Mouse (Mus musculus): ENCODE measurements around the gene Tlx2. TPM values are rescaled to one million over a fixed set of nuclear protein-coding genes. Genes with fewer than 3 reads are reported as not detected.

Tlx2 gene
- not detected for polyA plus RNA-seq (2014; fragmentation: Illumina TruSeq; extraction: RNeasy Lipid Tissue Mini Kit (QIAGEN cat#74804); ENCODE audit: low read depth, low replicate concordance)

GRCm38 (mm10) chr6:83070247-83070310, at the start of gene Tlx2:
Gene Tlx2, minus strand, starts transcription at chr6:83070293.

GRCm38 (mm10) chr6:83115011-83115671, 45.0 kb upstream of the Tlx2 start, which contains the start of gene Mogs:
Gene Mogs, plus strand, starts transcription at chr6:83115496.

GRCm38 (mm10) chr6:83108762-83109668, 38.9 kb upstream of the Tlx2 start, which contains the start of gene Mrpl53:
Gene Mrpl53, plus strand, starts transcription at chr6:83109040.

GRCm38 (mm10) chr6:83101316-83101687, 31.2 kb upstream of the Tlx2 start, which contains the start of the genes Ccdc142 and Gm42688:
Gene Ccdc142, plus strand, starts transcription at chr6:83101601.
Gene Gm42688, plus strand, starts transcription at chr6:83101617.

GRCm38 (mm10) chr6:83086121-83087035, 16.3 kb upstream of the Tlx2 start, which contains the start of gene Lbx2:
Gene Lbx2, plus strand, starts transcription at chr6:83086367.

GRCm38 (mm10) chr6:83077630-83078323, 7.7 kb upstream of the Tlx2 start, which contains the start of gene Pcgf1:
Gene Pcgf1, plus strand, starts transcription at chr6:83077869.

GRCm38 (mm10) chr6:83057790-83058189, 12.3 kb downstream of the Tlx2 start, which contains the start of gene Dqx1:
Gene Dqx1, plus strand, starts transcription at chr6:83057844.

GRCm38 (mm10) chr6:83054871-83055431, 15.1 kb downstream of the Tlx2 start, which contains the start of gene Htra2:
Gene Htra2, minus strand, starts transcription at chr6:83055273.

GRCm38 (mm10) chr6:83054074-83054851, 15.8 kb downstream of the Tlx2 start, which contains the start of gene Aup1:
Gene Aup1, plus strand, starts transcription at chr6:83054521.

GRCm38 (mm10) chr6:83033249-83034185, 36.6 kb downstream of the Tlx2 start, which contains the start of the genes Dok1 and Loxl3:
Gene Dok1, minus strand, starts transcription at chr6:83033471.
Gene Loxl3, plus strand, starts transcription at chr6:83034173.

Other genes starting within 250 kb of the Tlx2 start
- not detected for gene Sema4f, start 130.5 kb downstream of the Tlx2 start, polyA plus RNA-seq (2014; fragmentation: Illumina TruSeq; extraction: RNeasy Lipid Tissue Mini Kit (QIAGEN cat#74804); ENCODE audit: low read depth, low replicate concordance)
- not detected for gene M1ap, start 123.4 kb downstream of the Tlx2 start, polyA plus RNA-seq (2014; fragmentation: Illumina TruSeq; extraction: RNeasy Lipid Tissue Mini Kit (QIAGEN cat#74804); ENCODE audit: low read depth, low replicate concordance)
- not detected for gene Dok1, start 36.8 kb downstream of the Tlx2 start, polyA plus RNA-seq (2014; fragmentation: Illumina TruSeq; extraction: RNeasy Lipid Tissue Mini Kit (QIAGEN cat#74804); ENCODE audit: low read depth, low replicate concordance)
- 1.3 TPM for gene Loxl3, start 36.1 kb downstream of the Tlx2 start, polyA plus RNA-seq (2014; fragmentation: Illumina TruSeq; extraction: RNeasy Lipid Tissue Mini Kit (QIAGEN cat#74804); ENCODE audit: low read depth, low replicate concordance)
- 9.0 TPM for gene Aup1, start 15.8 kb downstream of the Tlx2 start, polyA plus RNA-seq (2014; fragmentation: Illumina TruSeq; extraction: RNeasy Lipid Tissue Mini Kit (QIAGEN cat#74804); ENCODE audit: low read depth, low replicate concordance)
- 3.9 TPM for gene Htra2, start 15.0 kb downstream of the Tlx2 start, polyA plus RNA-seq (2014; fragmentation: Illumina TruSeq; extraction: RNeasy Lipid Tissue Mini Kit (QIAGEN cat#74804); ENCODE audit: low read depth, low replicate concordance)
- gene Dqx1, start 12.4 kb downstream of the Tlx2 start, polyA plus RNA-seq (2014; fragmentation: Illumina TruSeq; extraction: RNeasy Lipid Tissue Mini Kit (QIAGEN cat#74804); ENCODE audit: low read depth, low replicate concordance): 0.17 TPM
- 9.9 TPM for gene Pcgf1, start 7.6 kb upstream of the Tlx2 start, polyA plus RNA-seq (2014; fragmentation: Illumina TruSeq; extraction: RNeasy Lipid Tissue Mini Kit (QIAGEN cat#74804); ENCODE audit: low read depth, low replicate concordance)
- not detected for gene Lbx2, start 16.1 kb upstream of the Tlx2 start, polyA plus RNA-seq (2014; fragmentation: Illumina TruSeq; extraction: RNeasy Lipid Tissue Mini Kit (QIAGEN cat#74804); ENCODE audit: low read depth, low replicate concordance)
- gene Ccdc142, start 31.3 kb upstream of the Tlx2 start, polyA plus RNA-seq (2014; fragmentation: Illumina TruSeq; extraction: RNeasy Lipid Tissue Mini Kit (QIAGEN cat#74804); ENCODE audit: low read depth, low replicate concordance): not detected
- 1.6 TPM for gene Gm42688, start 31.3 kb upstream of the Tlx2 start, polyA plus RNA-seq (2014; fragmentation: Illumina TruSeq; extraction: RNeasy Lipid Tissue Mini Kit (QIAGEN cat#74804); ENCODE audit: low read depth, low replicate concordance)
- gene Mrpl53, start 38.7 kb upstream of the Tlx2 start, polyA plus RNA-seq (2014; fragmentation: Illumina TruSeq; extraction: RNeasy Lipid Tissue Mini Kit (QIAGEN cat#74804); ENCODE audit: low read depth, low replicate concordance): 40.2 TPM
- 3.9 TPM for gene Mogs, start 45.2 kb upstream of the Tlx2 start, polyA plus RNA-seq (2014; fragmentation: Illumina TruSeq; extraction: RNeasy Lipid Tissue Mini Kit (QIAGEN cat#74804); ENCODE audit: low read depth, low replicate concordance)
- gene Wbp1, start 51.3 kb upstream of the Tlx2 start, polyA plus RNA-seq (2014; fragmentation: Illumina TruSeq; extraction: RNeasy Lipid Tissue Mini Kit (QIAGEN cat#74804); ENCODE audit: low read depth, low replicate concordance): 5.9 TPM
- not detected for gene Ino80b, start 55.1 kb upstream of the Tlx2 start, polyA plus RNA-seq (2014; fragmentation: Illumina TruSeq; extraction: RNeasy Lipid Tissue Mini Kit (QIAGEN cat#74804); ENCODE audit: low read depth, low replicate concordance)
- 0.58 TPM for gene Rtkn, start 65.2 kb upstream of the Tlx2 start, polyA plus RNA-seq (2014; fragmentation: Illumina TruSeq; extraction: RNeasy Lipid Tissue Mini Kit (QIAGEN cat#74804); ENCODE audit: low read depth, low replicate concordance)
- 0.41 TPM for gene Wdr54, start 86.1 kb upstream of the Tlx2 start, polyA plus RNA-seq (2014; fragmentation: Illumina TruSeq; extraction: RNeasy Lipid Tissue Mini Kit (QIAGEN cat#74804); ENCODE audit: low read depth, low replicate concordance)
- not detected for gene 1700003E16Rik, start 86.1 kb upstream of the Tlx2 start, polyA plus RNA-seq (2014; fragmentation: Illumina TruSeq; extraction: RNeasy Lipid Tissue Mini Kit (QIAGEN cat#74804); ENCODE audit: low read depth, low replicate concordance)
- gene Dctn1, start 95.6 kb upstream of the Tlx2 start, polyA plus RNA-seq (2014; fragmentation: Illumina TruSeq; extraction: RNeasy Lipid Tissue Mini Kit (QIAGEN cat#74804); ENCODE audit: low read depth, low replicate concordance): 14.2 TPM
- not detected for gene Slc4a5, start 149.5 kb upstream of the Tlx2 start, polyA plus RNA-seq (2014; fragmentation: Illumina TruSeq; extraction: RNeasy Lipid Tissue Mini Kit (QIAGEN cat#74804); ENCODE audit: low read depth, low replicate concordance)

Measured in adrenal gland, adult 10 weeks (tissue).